Mouse (Mus musculus) MEL-GATA-1-ER (cell line): ENCODE results near the gene Ncbp1.
"Not testable (repeated sequence)": the region's sequence is repeated elsewhere in the genome, so short reads cannot be mapped to it uniquely, and the experiment has no call there.

Experiments
- DNase-seq: peaks from one replicate; pipeline ENCODE4 v3.0.0-alpha.2; 2012; ENCODE audit warnings: low read depth; ENCODE audit errors: extremely low read depth

The Ncbp1 gene

DNA sequence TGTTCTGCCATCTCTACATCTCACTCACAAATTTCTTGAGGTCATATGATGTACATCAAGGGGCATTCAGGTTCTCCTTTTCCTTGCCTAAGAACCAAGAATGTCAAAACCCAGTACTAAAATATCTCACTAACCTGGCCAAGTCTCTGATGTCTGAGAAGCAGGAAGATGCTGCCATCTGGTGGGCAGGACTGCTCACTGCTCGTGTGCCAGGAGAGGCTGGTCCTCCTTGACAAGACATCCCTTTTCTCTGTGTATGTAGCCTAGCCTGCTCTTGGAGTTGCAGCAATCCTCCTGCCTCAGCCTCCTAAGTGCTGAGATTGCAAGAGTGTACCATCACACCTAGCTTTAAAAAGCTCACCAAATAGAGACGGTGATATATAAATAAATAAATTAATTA lies 11.9 kb upstream of the Ncbp1 start:
- peak; percentile 49 for DNase-seq

DNA sequence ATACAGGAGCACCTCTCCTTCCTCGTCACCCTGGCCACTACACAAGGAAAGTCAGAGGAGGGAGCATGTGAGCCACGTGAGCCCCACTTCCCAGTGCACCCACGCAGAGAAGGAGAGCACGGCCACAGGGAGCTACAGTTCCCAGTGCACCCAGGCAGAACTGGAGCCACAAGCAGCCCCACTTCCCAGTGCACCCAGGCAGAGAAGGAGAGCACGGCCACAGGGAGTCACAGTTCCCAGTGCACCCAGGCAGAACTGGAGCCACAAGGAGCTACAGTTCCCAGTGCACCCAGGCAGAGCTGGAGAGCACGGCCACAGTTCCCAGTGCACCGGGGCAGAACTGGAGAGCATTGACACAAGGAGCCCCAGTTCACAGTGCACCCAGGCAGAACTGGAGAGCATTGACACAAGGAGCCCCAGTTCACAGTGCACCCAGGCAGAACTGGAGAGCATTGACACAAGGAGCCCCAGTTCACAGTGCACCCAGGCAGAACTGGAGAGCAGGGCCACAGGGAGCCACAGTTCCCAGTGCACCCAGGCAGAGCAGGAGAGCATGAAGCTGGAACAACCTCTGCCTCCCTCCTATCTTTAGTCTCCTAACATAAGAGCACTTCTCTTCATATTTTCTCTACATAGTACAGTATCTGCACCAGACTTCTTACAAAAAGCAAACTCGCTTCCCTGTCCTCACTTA lies 9.0 kb upstream of the Ncbp1 start:
- no peak for DNase-seq

DNA sequence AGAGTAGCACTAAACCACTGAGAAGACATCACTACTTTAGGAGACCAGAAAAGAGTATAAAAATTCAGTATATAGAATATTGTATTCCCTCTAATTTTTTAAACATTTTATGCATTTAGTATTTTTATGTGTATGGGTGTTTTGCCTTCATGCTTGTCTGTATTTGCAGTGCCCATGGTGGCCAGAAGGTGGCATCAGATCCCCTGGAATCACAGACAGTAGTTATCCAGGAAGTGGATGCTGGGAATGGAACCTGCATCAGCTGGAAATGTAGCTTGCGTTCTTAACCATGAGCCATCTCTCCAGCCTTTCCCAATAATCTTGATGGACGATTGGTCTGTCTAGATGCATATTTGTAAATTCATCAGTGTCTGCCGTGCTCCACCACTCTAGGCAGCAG lies 8.2 kb upstream of the Ncbp1 start:
- DNase-seq, result no peak

DNA sequence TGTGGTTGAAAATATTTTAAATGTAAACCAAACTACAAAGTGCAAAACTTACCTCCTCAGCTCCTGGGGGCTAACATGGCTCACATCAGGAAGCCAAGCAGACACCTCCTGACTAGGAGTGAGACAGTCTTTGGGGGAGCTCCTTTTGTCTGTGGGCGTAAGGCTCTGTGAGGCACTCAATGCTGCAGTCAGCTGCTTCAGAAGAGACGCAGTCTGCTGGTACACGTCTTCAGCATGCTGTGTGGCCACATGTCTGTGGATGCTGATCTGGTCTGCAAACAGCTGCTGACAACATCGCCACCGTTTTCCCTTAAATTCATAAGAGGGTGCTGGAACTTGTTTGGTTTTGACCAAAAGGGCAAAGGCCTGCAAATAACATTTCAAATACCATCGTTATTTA lies 6.6 kb upstream of the Ncbp1 start:
- no peak for DNase-seq

DNA sequence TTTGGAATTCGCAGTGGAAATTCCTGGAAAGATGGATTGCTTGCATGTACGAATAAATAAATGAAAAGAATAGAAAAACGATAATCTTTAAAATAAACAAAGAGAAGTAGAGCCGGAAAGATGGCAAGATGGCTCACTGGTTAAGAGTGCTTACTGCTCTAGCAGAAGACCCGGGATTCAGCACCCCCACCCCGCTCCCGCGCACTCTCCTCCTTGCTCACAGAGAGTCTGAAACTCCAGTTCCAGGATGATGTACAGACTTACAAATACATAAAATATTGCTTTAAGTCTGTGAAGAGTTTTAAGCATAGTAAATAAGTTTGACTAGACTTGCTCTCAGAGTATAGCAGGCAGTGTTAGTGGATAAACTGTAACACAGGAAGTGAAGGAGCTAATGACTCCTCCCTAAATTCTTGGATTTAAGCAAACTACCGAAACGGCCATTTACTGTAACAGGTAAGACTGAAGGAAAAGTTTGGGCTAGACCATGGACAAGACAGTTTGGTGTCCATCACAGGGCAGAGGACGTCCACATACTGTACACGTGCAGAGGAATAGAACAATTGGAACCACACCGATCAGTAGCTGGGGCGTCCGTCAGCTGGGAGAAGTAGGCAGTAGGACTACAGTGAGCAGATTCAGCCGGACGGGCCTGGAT lies 655 bp upstream of the Ncbp1 start:
- peak; percentile 52 for DNase-seq

- DNase-seq, result no peak
Observed at GRCm38 (mm10) chr4:46144323-46144722, 5.9 kb downstream of the Ncbp1 start.

- no peak for DNase-seq
Observed at GRCm38 (mm10) chr4:46146881-46147280, 8.5 kb downstream of the Ncbp1 start.

- DNase-seq, result no peak
Observed at GRCm38 (mm10) chr4:46151903-46152544, 13.6 kb downstream of the Ncbp1 start.

GRCm38 (mm10) chr4:46164027-46164426 lies 25.6 kb downstream of the Ncbp1 start:
- peak; percentile 62 for DNase-seq

DNA sequence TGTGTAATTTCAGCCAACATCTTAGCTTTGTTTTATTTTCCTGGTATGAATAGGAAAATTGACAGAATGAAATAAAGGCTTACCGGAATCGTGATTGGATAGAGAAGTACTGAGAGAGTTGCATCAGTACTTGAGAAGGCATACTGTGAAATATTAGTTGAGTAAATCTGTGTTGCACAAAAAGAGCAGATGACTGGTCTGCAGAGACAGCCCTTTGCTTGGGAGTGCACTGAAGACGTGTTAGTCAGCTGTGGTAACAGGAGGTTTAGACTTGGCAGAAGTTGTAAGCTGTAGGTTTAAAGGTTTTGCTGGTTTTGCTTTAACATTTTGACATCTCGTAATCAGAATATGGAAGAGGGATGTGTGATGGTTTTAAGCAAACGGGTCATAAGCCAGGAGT lies 27.4 kb downstream of the Ncbp1 start:
- no peak for DNase-seq

- no peak for DNase-seq
Observed at GRCm38 (mm10) chr4:46171761-46172160, 33.3 kb downstream of the Ncbp1 start.

DNA sequence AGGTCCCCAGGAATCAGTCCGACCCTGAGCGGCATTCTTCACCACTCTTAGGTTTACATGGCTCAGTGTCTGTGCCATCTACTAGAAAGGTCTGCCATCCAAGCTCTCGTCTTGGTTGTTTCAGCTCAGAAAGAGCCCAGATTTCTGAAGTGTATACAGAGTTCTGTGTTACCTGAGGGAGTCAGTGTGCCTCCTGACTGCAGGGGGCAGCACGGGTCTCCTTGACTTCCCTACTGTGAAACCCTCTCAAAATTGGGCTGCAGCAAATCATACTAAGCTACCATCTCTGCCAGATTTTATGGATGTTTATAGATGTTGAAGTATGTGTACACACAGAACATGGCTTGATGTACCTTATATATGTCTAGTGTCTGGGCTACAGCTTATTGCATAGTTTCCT lies 37.9 kb downstream of the Ncbp1 start:
- DNase-seq, result no peak

DNA sequence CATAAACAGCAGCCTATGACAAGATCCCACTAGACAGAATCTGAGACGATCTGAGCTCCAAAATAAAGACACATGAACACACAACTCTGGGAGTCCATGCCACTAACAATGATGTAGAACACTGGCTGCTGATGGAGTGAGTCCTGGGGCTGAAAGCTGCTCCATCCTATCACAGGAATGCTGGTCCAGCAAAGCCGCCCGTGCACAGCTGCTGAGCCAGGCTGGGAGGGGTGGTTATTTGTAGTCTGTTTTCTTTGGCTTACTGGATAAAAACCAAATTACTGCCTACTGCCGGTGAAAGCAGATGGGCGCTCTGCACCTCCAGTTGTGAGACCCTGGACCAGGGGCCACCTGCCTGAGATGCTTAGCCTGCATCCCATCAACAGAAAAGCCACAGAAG lies 38.6 kb downstream of the Ncbp1 start:
- no peak for DNase-seq

DNA sequence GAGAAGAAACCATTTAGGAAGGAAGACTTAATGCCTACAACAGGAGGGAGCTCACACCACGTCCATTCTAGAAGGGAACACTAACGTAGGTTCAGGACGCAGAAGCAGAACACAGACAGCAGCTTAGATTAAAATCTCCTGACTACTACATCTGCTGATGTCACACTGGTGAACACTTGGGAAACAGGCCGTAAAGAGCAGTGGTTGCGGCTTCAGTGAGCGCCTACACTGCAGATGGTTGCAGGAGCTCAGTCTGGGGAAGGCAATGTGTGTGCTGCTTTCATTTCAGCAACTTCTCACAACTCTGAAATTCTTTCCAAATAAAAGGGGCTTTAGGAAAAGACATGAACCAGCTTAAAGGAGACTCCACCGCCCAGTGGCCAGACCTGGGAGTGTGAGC lies 39.1 kb downstream of the Ncbp1 start:
- DNase-seq, result no peak

- no peak for DNase-seq
Observed at GRCm38 (mm10) chr4:46181168-46181567, 42.8 kb downstream of the Ncbp1 start.

DNA sequence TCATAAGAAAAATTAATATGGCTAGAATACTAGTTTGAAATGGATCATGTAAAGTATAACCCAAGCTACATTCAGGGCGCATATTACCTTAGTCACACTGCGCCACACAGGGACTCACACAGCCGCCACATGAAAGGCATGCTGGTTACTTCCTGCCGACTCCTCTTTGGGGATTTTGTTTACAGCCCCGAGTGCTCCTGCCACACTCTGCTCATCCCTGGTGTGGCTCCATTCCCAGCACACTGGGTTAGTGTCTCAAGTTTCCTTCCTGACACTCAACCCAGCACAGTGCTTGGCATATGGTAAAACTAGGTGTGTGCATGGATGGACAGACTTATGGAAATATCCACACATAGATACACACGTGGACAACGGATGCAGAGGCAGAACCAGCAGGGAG lies 43.8 kb downstream of the Ncbp1 start:
- no peak for DNase-seq

GRCm38 (mm10) chr4:46185423-46185822 lies 47.0 kb downstream of the Ncbp1 start:
- no peak for DNase-seq

- no peak for DNase-seq
Observed at GRCm38 (mm10) chr4:46185890-46186289, 47.5 kb downstream of the Ncbp1 start.

- DNase-seq, result no peak
Observed at GRCm38 (mm10) chr4:46186466-46186865, 48.1 kb downstream of the Ncbp1 start.

DNA sequence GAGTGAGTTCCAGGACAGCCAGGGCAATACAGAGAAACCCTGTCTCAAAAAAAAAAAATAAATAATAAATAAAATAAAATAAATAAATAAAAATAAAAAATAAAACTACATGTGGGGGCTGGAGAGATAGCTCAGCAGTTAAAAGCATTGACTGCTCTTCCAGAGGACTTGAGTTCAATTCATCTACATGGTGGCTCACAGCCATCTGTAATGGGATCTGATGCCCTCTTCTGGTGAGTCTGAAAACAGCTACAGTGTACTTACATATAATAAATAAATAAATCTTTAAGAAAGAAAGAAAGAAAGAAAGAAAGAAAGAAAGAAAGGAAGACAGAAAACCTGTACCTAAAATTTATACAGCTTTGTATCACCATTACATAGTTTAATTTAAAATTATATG lies 53.6 kb downstream of the Ncbp1 start:
- not testable (repeated sequence) for DNase-seq

GRCm38 (mm10) chr4:46195781-46196487 lies 57.5 kb downstream of the Ncbp1 start, which contains the start of gene Xpa:
Gene Xpa, minus strand, starts transcription at chr4:46196311.
- DNase-seq, result peak; percentile 87

- no peak for DNase-seq
Observed at GRCm38 (mm10) chr4:46196513-46196912, 58.1 kb downstream of the Ncbp1 start.
